Mouse (Mus musculus) mouse trophoblast stem cell (cell line): ENCODE results near the gene Foxo1.

ENCODE experiments used
- in situ Hi-C, 2 experiments: fragments of 300-500 bp; cut with MseI, MboI; formaldehyde crosslinking; loops; 2 replicates in 1 of 2; 3 replicates in 1 of 2; pipeline ENCODE4 v1.15.1; 2025

The Foxo1 gene

GRCm38 (mm10) chr3:52267293-52267651 lies 864 bp upstream of the Foxo1 start:
- in situ Hi-C loops = loop anchor here (10.0 to 25.0 kb wide), 2 partner anchors 495 to 578 kb away; no protein-coding TSS in a partner anchor

- in situ Hi-C loops = loop anchor here (10.0 to 25.0 kb wide), 2 partner anchors 494 to 576 kb away; no protein-coding TSS in a partner anchor
Observed at GRCm38 (mm10) chr3:52268487-52268736, 276 bp downstream of the Foxo1 start.

GRCm38 (mm10) chr3:52268737-52269513 lies 789 bp downstream of the Foxo1 start:
- in situ Hi-C loops = loop anchor here (10.0 to 25.0 kb wide), 2 partner anchors 493 to 576 kb away; no protein-coding TSS in a partner anchor

GRCm38 (mm10) chr3:52269514-52270351 lies 1.6 kb downstream of the Foxo1 start:
- in situ Hi-C loops = loop anchor here (10.0 to 25.0 kb wide), 2 partner anchors 493 to 575 kb away; no protein-coding TSS in a partner anchor

GRCm38 (mm10) chr3:52270511-52270910 lies 2.4 kb downstream of the Foxo1 start:
- in situ Hi-C loops = loop anchor here (25.0 kb wide), 1 partner anchor 492 kb away; no protein-coding TSS in a partner anchor

GRCm38 (mm10) chr3:52271376-52271775 lies 3.2 kb downstream of the Foxo1 start:
- in situ Hi-C loops = loop anchor here (25.0 kb wide), 1 partner anchor 491 kb away; no protein-coding TSS in a partner anchor

GRCm38 (mm10) chr3:52272376-52272865 lies 4.3 kb downstream of the Foxo1 start:
- in situ Hi-C loops = loop anchor here (25.0 kb wide), 1 partner anchor 490 kb away; no protein-coding TSS in a partner anchor

- in situ Hi-C loops = loop anchor here (25.0 kb wide), 1 partner anchor 488 kb away; no protein-coding TSS in a partner anchor
Observed at GRCm38 (mm10) chr3:52274475-52274874, 6.3 kb downstream of the Foxo1 start.

GRCm38 (mm10) chr3:52275037-52275555 lies 7.0 kb downstream of the Foxo1 start:
- in situ Hi-C loops = no loop called here

GRCm38 (mm10) chr3:52280681-52281080 lies 12.5 kb downstream of the Foxo1 start:
- in situ Hi-C loops = no loop called here

GRCm38 (mm10) chr3:52281882-52282281 lies 13.7 kb downstream of the Foxo1 start:
- in situ Hi-C loops = no loop called here

GRCm38 (mm10) chr3:52282369-52282768 lies 14.2 kb downstream of the Foxo1 start:
- in situ Hi-C loops = no loop called here

GRCm38 (mm10) chr3:52283521-52283920 lies 15.4 kb downstream of the Foxo1 start:
- in situ Hi-C loops = no loop called here

- in situ Hi-C loops = no loop called here
Observed at GRCm38 (mm10) chr3:52290811-52291210, 22.7 kb downstream of the Foxo1 start.

- in situ Hi-C loops = no loop called here
Observed at GRCm38 (mm10) chr3:52292498-52292897, 24.4 kb downstream of the Foxo1 start.

- in situ Hi-C loops = no loop called here
Observed at GRCm38 (mm10) chr3:52293946-52294345, 25.8 kb downstream of the Foxo1 start.

- in situ Hi-C loops = no loop called here
Observed at GRCm38 (mm10) chr3:52295688-52296087, 27.6 kb downstream of the Foxo1 start.

GRCm38 (mm10) chr3:52296224-52296760 lies 28.2 kb downstream of the Foxo1 start:
- in situ Hi-C loops = no loop called here

- in situ Hi-C loops = no loop called here
Observed at GRCm38 (mm10) chr3:52297291-52298018, 29.3 kb downstream of the Foxo1 start.

- in situ Hi-C loops = no loop called here
Observed at GRCm38 (mm10) chr3:52298683-52299082, 30.5 kb downstream of the Foxo1 start.

GRCm38 (mm10) chr3:52299376-52299775 lies 31.2 kb downstream of the Foxo1 start:
- in situ Hi-C loops = no loop called here
